Comparison of ENCODE assay signal across 8 mouse cellular contexts in genomic region chr15:99497061-99497460, GRCm38 (mm10). TPM values are rescaled to one million over a fixed set of nuclear protein-coding genes. Genes with fewer than 3 reads are reported as not detected.
DNase-seq lines count a peak whose midpoint lies in the region; ATAC-seq and TF ChIP-seq lines count a peak whose summit lies in the region.

No protein-coding gene starts in this region.

- H3K9me3 ChIP-seq in hindbrain, embryonic 14.5 days (ENCODE audit: control insufficient read depth, low read length): no peaks in the 10 kb centered on the region
- H3K9me3 ChIP-seq in midbrain, embryonic 13.5 days: no peaks in the 10 kb centered on the region

- H3K4me1 ChIP-seq in bone marrow macrophage, adult 2 months (ENCODE audit: control insufficient read depth, insufficient read depth, low read length): peaks cover 15% of the 10 kb centered on the region
- peaks cover 10% of the 10 kb centered on the region; the same call in 1 of the 2 replicates for H3K4me1 ChIP-seq in hindbrain, embryonic 14.5 days (replicated peaks; ENCODE audit: control insufficient read depth, insufficient read depth, low read length)
- H3K4me1 ChIP-seq in midbrain, embryonic 13.5 days (replicated peaks): peaks cover 20% of the 10 kb centered on the region

- H3K27ac ChIP-seq in gastrocnemius, adult 2 months: peak overlapping the region; percentile 64
- H3K27ac ChIP-seq in bone marrow macrophage, adult 2 months (ENCODE audit: insufficient read depth, low read depth, low read length): no peak overlapping the region
- no peak overlapping the region for H3K27ac ChIP-seq in hindbrain, embryonic 14.5 days
- no peak overlapping the region for H3K27ac ChIP-seq in midbrain, embryonic 13.5 days

- ATAC-seq in hindbrain, embryonic 14.5 days (ENCODE audit: low FRiP score): peak; percentile 72; the same call in 1 of the 2 replicates
- ATAC-seq in midbrain, embryonic 13.5 days: peak; percentile 64

- WGBS in hindbrain, embryonic 14.5 days: 7% methylated on average over 4 of the region's 4 CpGs
- 12% methylated on average over 4 of the region's 4 CpGs for WGBS in midbrain, embryonic 13.5 days

- no peak overlapping the region for H3K4me2 ChIP-seq in hindbrain, embryonic 14.5 days (replicated peaks)
- H3K4me2 ChIP-seq in midbrain, embryonic 13.5 days (replicated peaks): no peak overlapping the region

- TF ChIP-seq POLR2A in bone marrow macrophage, adult 2 months (IDR thresholded peaks at IDR 0.05; ENCODE audit: borderline replicate concordance, low read depth, low read length): no peak

- H3K4me3 ChIP-seq in gastrocnemius, adult 2 months: peak overlapping the region; percentile 59
- H3K4me3 ChIP-seq in bone marrow macrophage, adult 2 months (ENCODE audit: insufficient read depth, low read length): no peak overlapping the region
- no peak overlapping the region for H3K4me3 ChIP-seq in hindbrain, embryonic 14.5 days (replicated peaks; ENCODE audit: low read length)
- no peak overlapping the region for H3K4me3 ChIP-seq in midbrain, embryonic 13.5 days (replicated peaks)

- intact Hi-C loops in gastrocnemius, adult 2 months (cut with DNase I): loop anchor here (5.0 kb wide), 3 partner anchors 100 to 410 kb away; no protein-coding TSS in a partner anchor
- intact Hi-C loops in left cerebral cortex, postnatal 10 days (cut with DNase I): loop anchor here (5.0 to 10.0 kb wide), 4 partner anchors 100 to 408 kb away; partner anchors contain the start of gene Asic1

- H3K9ac ChIP-seq in hindbrain, embryonic 14.5 days: no peak overlapping the region
- no peak overlapping the region for H3K9ac ChIP-seq in midbrain, embryonic 13.5 days (replicated peaks)

- peak; percentile 84 for TF ChIP-seq CTCF in gastrocnemius, adult 2 months (IDR thresholded peaks at IDR 0.05)
- peak; percentile 70; the same call in 1 of the 2 replicates for TF ChIP-seq CTCF in bone marrow macrophage, adult 2 months (IDR thresholded peaks at IDR 0.05; ENCODE audit: low read depth, low read length)

- no peaks in the 10 kb centered on the region for H3K36me3 ChIP-seq in hindbrain, embryonic 14.5 days (replicated peaks; ENCODE audit: control insufficient read depth, insufficient read depth)
- no peaks in the 10 kb centered on the region for H3K36me3 ChIP-seq in midbrain, embryonic 13.5 days

- no peaks in the 10 kb centered on the region for H3K27me3 ChIP-seq in hindbrain, embryonic 14.5 days (ENCODE audit: control insufficient read depth, insufficient read depth, low read length)
- H3K27me3 ChIP-seq in midbrain, embryonic 13.5 days: 0 out of 2 replicates have a peak, but pooled peaks cover 3% of the 10 kb centered on the region

- peak; percentile 44 for DNase-seq in gastrocnemius, adult 2 months
- no peak for DNase-seq in gastrocnemius, postnatal 10 days
- peak; percentile 36 for DNase-seq in fibroblast of lung, adult 2 months (ENCODE audit: low read depth)
- DNase-seq in hindbrain, embryonic 14.5 days (ENCODE audit: low spot score): peak; percentile 87
- peak; percentile 51 to 63 for DNase-seq in left cerebral cortex, postnatal 10 days (ENCODE audit: extremely low spot score in 1 of 2, low spot score in 2 of 2)
- peak; percentile 47 for DNase-seq in testis, postnatal 14 days (ENCODE audit: low spot score)

RNA-seq across cellular contexts. Expression of gene Bcdin3d, which starts 22.5 kb away (rescaled TPM):
- total RNA-seq in gastrocnemius, adult 2 months (2021): 1 to 10 TPM; 4.3 to 4.5 TPM
- total RNA-seq in gastrocnemius, postnatal 10 days (2021): 1 to 10 TPM; 5.3 TPM
- polyA plus RNA-seq in bone marrow macrophage, adult 2 months (2012; ENCODE audit: insufficient read depth, insufficient read length, missing spikeins): 5.2 and 6.7 TPM in 2 replicates
- polyA plus RNA-seq in hindbrain, embryonic 14.5 days (2014; fragmentation: Nextera tagmentation; extraction: Ambion mirVana): 16.5 and 19.6 TPM in 2 replicates
- total RNA-seq in left cerebral cortex, postnatal 10 days (2021): 1 to 10 TPM; 4.3 to 4.8 TPM
- polyA plus RNA-seq in midbrain, embryonic 13.5 days (2015; fragmentation: Nextera tagmentation; extraction: Ambion mirVana): 26.5 and 26.9 TPM in 2 replicates

RNA-seq across cellular contexts. Expression of gene Faim2, which starts 30.9 kb away (rescaled TPM):
- total RNA-seq in gastrocnemius, adult 2 months (2021): under 1 TPM in 1 of 2 experiments, not detected in 1; 0.75 TPM
- under 1 TPM; 0.43 to 0.59 TPM for total RNA-seq in gastrocnemius, postnatal 10 days (2021)
- 0.05 TPM in 1 of 2 replicates, not detected in the other for polyA plus RNA-seq in bone marrow macrophage, adult 2 months (2012; ENCODE audit: insufficient read depth, insufficient read length, missing spikeins)
- 32.0 and 44.4 TPM in 2 replicates for polyA plus RNA-seq in hindbrain, embryonic 14.5 days (2014; fragmentation: Nextera tagmentation; extraction: Ambion mirVana)
- total RNA-seq in left cerebral cortex, postnatal 10 days (2021): 100 to 1,000 TPM; 130 to 135 TPM
- 9.5 and 12.1 TPM in 2 replicates for polyA plus RNA-seq in midbrain, embryonic 13.5 days (2015; fragmentation: Nextera tagmentation; extraction: Ambion mirVana)

RNA-seq across cellular contexts. Expression of gene Nckap5l, which starts 39.5 kb away (rescaled TPM):
- 1 to 10 TPM; 2.3 to 2.7 TPM for total RNA-seq in gastrocnemius, adult 2 months (2021)
- 10 to 100 TPM; 12.3 to 21.0 TPM for total RNA-seq in gastrocnemius, postnatal 10 days (2021)
- 4.0 and 10.3 TPM in 2 replicates for polyA plus RNA-seq in bone marrow macrophage, adult 2 months (2012; ENCODE audit: insufficient read depth, insufficient read length, missing spikeins)
- polyA plus RNA-seq in hindbrain, embryonic 14.5 days (2014; fragmentation: Nextera tagmentation; extraction: Ambion mirVana): 16.2 and 19.3 TPM in 2 replicates
- total RNA-seq in left cerebral cortex, postnatal 10 days (2021): 10 to 100 TPM; 35.8 to 38.3 TPM
- polyA plus RNA-seq in midbrain, embryonic 13.5 days (2015; fragmentation: Nextera tagmentation; extraction: Ambion mirVana): 12.2 and 15.6 TPM in 2 replicates

Comparison
In these comparisons a context has a peak if more than half of its experiments do, and no peak if none do; other contexts are left out.
1. RNA of gene Faim2, which starts 30.9 kb away (total RNA-seq): 130 to 135 TPM in left cerebral cortex, postnatal 10 days; 0.75 TPM in gastrocnemius, adult 2 months and 0.43 to 0.59 TPM in gastrocnemius, postnatal 10 days; every median in the first group is over 10 times any median in the second.